Mouse (Mus musculus): Measurements from ENCODE around the gene Nudt22.

GRCm38 (mm10) chr19:6948186-6948585 lies 47.7 kb downstream of the Nudt22 start:
- TF ChIP-seq POLR2A (IDR thresholded peaks at IDR 0.05; ENCODE audit: low read depth, low read length) = no peak
- no peak for TF ChIP-seq CTCF (IDR thresholded peaks at IDR 0.05; ENCODE audit: extremely low read depth, insufficient read depth, insufficient read length, insufficient replicate concordance)

Measured in spleen, adult 2 months (tissue).